Mouse (Mus musculus): ENCODE data around the gene Nfkbie.

GRCm38 (mm10) chr17:45575123-45575897 is 19.8 kb downstream of the Nfkbie start:
- TF ChIP-seq CTCF (conservative IDR thresholded peaks at IDR 0.05 in 1 of 2, IDR thresholded peaks at IDR 0.05 in 1 of 2; ENCODE audit: low read depth in 2 of 2, low read length in 2 of 2) (no peak), ETS1 (conservative IDR thresholded peaks at IDR 0.05; ENCODE audit: low read depth, low read length) (no peak), GABPA (IDR thresholded peaks at IDR 0.05; ENCODE audit: insufficient replicate concordance, low read depth, low read length) (no peak), POLR2A (IDR thresholded peaks at IDR 0.05; ENCODE audit: low read depth, low read length) (no peak)

Measured in CH12.LX (cell line).